Mouse (Mus musculus): ENCODE measurements around the gene Spint3.
A peak's percentile ranks its signal among the peaks of the same experiment; 100 is the strongest.

GRCm38 (mm10) chr2:164563339-164564038 is 9.8 kb downstream of the Spint3 start:
- TF ChIP-seq TBP (conservative IDR thresholded peaks at IDR 0.05; ENCODE audit: low read depth, low read length) (no peak), USF1 (IDR thresholded peaks at IDR 0.05; ENCODE audit: low read depth, low read length) (no peak), HCFC1 (IDR thresholded peaks at IDR 0.05; ENCODE audit: low read depth, low read length) (no peak), NELFE (IDR thresholded peaks at IDR 0.05; ENCODE audit: low read depth, low read length) (no peak), CTCF (conservative IDR thresholded peaks at IDR 0.05 in 1 of 2, IDR thresholded peaks at IDR 0.05 in 1 of 2; ENCODE audit: low read depth in 2 of 2, low read length in 2 of 2) (peak in 1 of 2 experiments; percentile 63; a peak in 2 of 4 replicates), CHD1 (IDR thresholded peaks at IDR 0.05; ENCODE audit: low read depth, low read length) (no peak), POLR2A (IDR thresholded peaks at IDR 0.05; ENCODE audit: low read depth, low read length) (no peak), CHD2 (IDR thresholded peaks at IDR 0.05; ENCODE audit: low read length) (no peak)

All from CH12.LX (cell line).